Mouse (Mus musculus) sigmoid colon, adult 10 weeks (tissue): ENCODE results near the gene Akap9. TPM values are rescaled to one million over a fixed set of nuclear protein-coding genes. Genes with fewer than 3 reads are reported as not detected.

Experiments
- polyA plus RNA-seq: library from polyadenylated mRNA; stranded (reverse); fragments of 350-450 nt; fragmentation: Illumina TruSeq; extraction: RNeasy Lipid Tissue Mini Kit (QIAGEN cat#74804); gene quantifications from one replicate; pipeline ENCODE4 v1.2.3, GENCODE M21; 2014; ENCODE audit warnings: low read depth, low replicate concordance

Gene Akap9
- polyA plus RNA-seq, result 172 TPM

GRCm38 (mm10) chr5:3927801-3928689 is at the start of gene Akap9:
Akap9 (plus strand) TSS chr5:3928054.

GRCm38 (mm10) chr5:3893459-3894293 is 34.2 kb upstream of the Akap9 start, which contains the start of gene Mterf1a:
Mterf1a (minus strand) TSS chr5:3893933.

GRCm38 (mm10) chr5:4104341-4105040 is 176.6 kb downstream of the Akap9 start, which contains the start of gene Cyp51:
Cyp51 (minus strand) TSS chr5:4104746.

Other genes with a start within 250 kb of the Akap9 start
- 69.5 TPM for gene Ankib1, start 125.1 kb upstream of the Akap9 start, polyA plus RNA-seq
- gene Krit1, start 124.9 kb upstream of the Akap9 start, polyA plus RNA-seq, result 122 TPM
- not detected for gene Lrrd1, start 82.9 kb upstream of the Akap9 start, polyA plus RNA-seq
- gene Mterf1a, start 34.1 kb upstream of the Akap9 start, polyA plus RNA-seq, result 25.3 TPM
- 146 TPM for gene Cyp51, start 176.7 kb downstream of the Akap9 start, polyA plus RNA-seq